Mouse (Mus musculus): ENCODE measurements around the gene Sec31a.

DNA sequence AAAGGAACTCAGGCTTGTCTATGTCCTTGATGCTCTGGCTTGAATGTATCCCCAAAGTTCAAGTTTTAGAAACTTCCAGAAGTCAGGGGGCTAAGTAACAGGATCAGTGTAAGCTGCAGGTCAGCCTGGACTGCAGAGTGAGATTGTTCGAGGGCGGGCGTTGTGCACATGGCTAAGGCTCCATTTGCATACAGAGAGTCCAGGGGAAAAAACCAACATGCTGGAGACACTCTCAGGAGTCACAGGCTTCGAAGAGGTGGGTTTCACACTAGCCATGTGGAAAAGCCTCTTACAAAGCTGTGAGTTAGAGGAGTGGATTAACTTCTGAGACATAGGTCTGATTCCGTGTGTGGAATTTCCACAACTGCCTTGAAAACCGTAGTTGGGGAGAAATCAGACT lies 73.6 kb downstream of the Sec31a start:
- no peak for TF ChIP-seq CTCF (IDR thresholded peaks at IDR 0.05; ENCODE audit: low read depth, low read length)
- no peak for TF ChIP-seq TAL1 (conservative IDR thresholded peaks at IDR 0.05; ENCODE audit: low read depth, low read length)
